Comparison of ENCODE assay signal across 7 mouse cellular contexts in the genomic region with DNA sequence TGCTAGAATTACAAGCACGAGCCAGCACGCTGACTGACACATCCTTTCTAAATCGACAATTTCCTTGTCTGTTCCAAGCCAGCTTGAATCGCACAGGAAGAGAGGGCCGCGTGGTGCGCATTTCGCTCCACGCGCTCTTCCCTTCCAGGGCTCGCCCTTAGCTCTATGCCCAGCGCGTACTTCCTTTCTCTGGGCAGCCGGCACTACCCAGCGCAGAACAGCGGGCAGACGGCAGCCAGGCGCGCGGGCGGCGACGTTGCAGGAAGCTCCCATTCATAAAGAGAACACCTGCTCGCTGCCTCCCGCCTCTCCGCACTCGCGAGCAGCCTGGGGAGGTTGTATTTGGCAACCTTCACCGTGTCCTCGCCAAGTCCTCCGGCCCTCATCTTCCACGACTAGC. TPM values are rescaled to one million over a fixed set of nuclear protein-coding genes. Genes with fewer than 3 reads are reported as not detected.
DNase-seq lines count a peak whose midpoint lies in the region; ATAC-seq and TF ChIP-seq lines count a peak whose summit lies in the region.

No protein-coding gene starts in this region.

- intact Hi-C loops in left cerebral cortex, postnatal 14 days (cut with DNase I): no loop called here

- no peak overlapping the region for H3K9ac ChIP-seq in lung, embryonic 16.5 days (ENCODE audit: low read length)
- peak overlapping the region; percentile 85 for H3K9ac ChIP-seq in forebrain, postnatal 0 days
- H3K9ac ChIP-seq in neural tube, embryonic 13.5 days: peak overlapping the region; percentile 93

- H3K4me3 ChIP-seq in lung, embryonic 16.5 days (ENCODE audit: low read length): peak overlapping the region; percentile 63
- peak overlapping the region; percentile 82 for H3K4me3 ChIP-seq in forebrain, postnatal 0 days (ENCODE audit: low read depth, low read length)
- peak overlapping the region; percentile 84 for H3K4me3 ChIP-seq in neural tube, embryonic 13.5 days

- H3K27me3 ChIP-seq in lung, embryonic 16.5 days (ENCODE audit: control insufficient read depth, insufficient read depth, low read depth, low read length): peaks cover 50% of the 10 kb centered on the region
- H3K27me3 ChIP-seq in forebrain, postnatal 0 days (ENCODE audit: insufficient read depth, low read length): no peaks in the 10 kb centered on the region
- peaks cover 29% of the 10 kb centered on the region for H3K27me3 ChIP-seq in neural tube, embryonic 13.5 days

- no peak for ATAC-seq in lung, embryonic 16.5 days (ENCODE audit: low read depth)
- peak; percentile 50 for ATAC-seq in forebrain, postnatal 0 days
- ATAC-seq in neural tube, embryonic 13.5 days (ENCODE audit: low read depth): peak; percentile 41

- no peaks in the 10 kb centered on the region for H3K9me3 ChIP-seq in lung, embryonic 16.5 days (ENCODE audit: control insufficient read depth, low read length)
- H3K9me3 ChIP-seq in forebrain, postnatal 0 days (ENCODE audit: low read length): no peaks in the 10 kb centered on the region
- no peaks in the 10 kb centered on the region for H3K9me3 ChIP-seq in neural tube, embryonic 13.5 days

- H3K36me3 ChIP-seq in lung, embryonic 16.5 days (ENCODE audit: control insufficient read depth, insufficient read depth, low read length): no peaks in the 10 kb centered on the region
- H3K36me3 ChIP-seq in forebrain, postnatal 0 days (ENCODE audit: insufficient read depth): no peaks in the 10 kb centered on the region
- no peaks in the 10 kb centered on the region for H3K36me3 ChIP-seq in neural tube, embryonic 13.5 days

- WGBS in lung, embryonic 16.5 days: under 1% methylated on average over 32 of the region's 32 CpGs
- WGBS in forebrain, postnatal 0 days: under 1% methylated on average over 32 of the region's 32 CpGs
- WGBS in neural tube, embryonic 13.5 days: under 1% methylated on average over 32 of the region's 32 CpGs

- H3K4me2 ChIP-seq in lung, embryonic 16.5 days (ENCODE audit: low read depth, low read length): peak overlapping the region; percentile 100
- H3K4me2 ChIP-seq in forebrain, postnatal 0 days (ENCODE audit: low read depth): peak overlapping the region; percentile 80
- H3K4me2 ChIP-seq in neural tube, embryonic 13.5 days: peak overlapping the region; percentile 89

- DNase-seq in lung, postnatal 4 days: no peak
- peak; percentile 59 for DNase-seq in cerebellum, adult 8-10 months
- DNase-seq in forebrain, postnatal 0 days: peak; percentile 83
- peak; percentile 56 to 65 for DNase-seq in left cerebral cortex, postnatal 14 days (ENCODE audit: low spot score in 2 of 2)
- no peak for DNase-seq in spleen, adult 12 weeks (ENCODE audit: low spot score)

- peaks cover 28% of the 10 kb centered on the region for H3K4me1 ChIP-seq in lung, embryonic 16.5 days (replicated peaks; ENCODE audit: control insufficient read depth, insufficient read depth, low read length)
- peaks cover 26% of the 10 kb centered on the region for H3K4me1 ChIP-seq in forebrain, postnatal 0 days (ENCODE audit: insufficient read depth)
- peaks cover 57% of the 10 kb centered on the region for H3K4me1 ChIP-seq in neural tube, embryonic 13.5 days (replicated peaks)

- no peak overlapping the region for H3K27ac ChIP-seq in lung, embryonic 16.5 days (ENCODE audit: low read length)
- peak overlapping the region; percentile 99 for H3K27ac ChIP-seq in forebrain, postnatal 0 days (ENCODE audit: low read depth, low read length)
- peak overlapping the region; percentile 98 for H3K27ac ChIP-seq in neural tube, embryonic 13.5 days (replicated peaks)

- TF ChIP-seq CTCF in forebrain, postnatal 0 days (IDR thresholded peaks at IDR 0.05; ENCODE audit: low read depth): peak; percentile 3; the same call in 1 of the 2 replicates

RNA-seq across cellular contexts. Expression of a gene that starts 0.7 kb away (rescaled TPM):
- 0.84 and 0.92 TPM in 2 replicates for polyA plus RNA-seq in lung, embryonic 16.5 days (2015; fragmentation: Nextera tagmentation; extraction: Ambion mirVana)
- total RNA-seq in forebrain, postnatal 0 days (2014; rRNA removed): 64.2 and 68.3 TPM in 2 replicates
- polyA plus RNA-seq in forebrain, postnatal 0 days (2015; fragmentation: Nextera tagmentation; extraction: Ambion mirVana): 21.9 and 25.7 TPM in 2 replicates
- 1 to 10 TPM; 5.1 to 5.8 TPM for total RNA-seq in left cerebral cortex, postnatal 14 days (2021)
- polyA plus RNA-seq in neural tube, embryonic 13.5 days (2015; fragmentation: Nextera tagmentation; extraction: Ambion mirVana): 21.1 TPM in 2 replicates

RNA-seq across cellular contexts. Expression of a gene that starts 40.6 kb away (rescaled TPM):
- polyA plus RNA-seq in lung, embryonic 16.5 days (2015; fragmentation: Nextera tagmentation; extraction: Ambion mirVana): 7.6 and 8.7 TPM in 2 replicates
- total RNA-seq in forebrain, postnatal 0 days (2014; rRNA removed): 0.23 and 0.29 TPM in 2 replicates
- 0.15 and 0.28 TPM in 2 replicates for polyA plus RNA-seq in forebrain, postnatal 0 days (2015; fragmentation: Nextera tagmentation; extraction: Ambion mirVana)
- total RNA-seq in left cerebral cortex, postnatal 14 days (2021): under 1 TPM; 0.34 to 0.62 TPM
- polyA plus RNA-seq in neural tube, embryonic 13.5 days (2015; fragmentation: Nextera tagmentation; extraction: Ambion mirVana): 12.1 and 15.9 TPM in 2 replicates

Comparison
In these comparisons a context has a peak if more than half of its experiments do, and no peak if none do; other contexts are left out.
1. DNase-seq: peak in cerebellum, adult 8-10 months (single experiment), forebrain, postnatal 0 days (single experiment) and left cerebral cortex, postnatal 14 days (2 of 2); none in lung, postnatal 4 days (0 of 2) and spleen, adult 12 weeks (single experiment).
2. RNA of a gene that starts 0.7 kb away (polyA plus RNA-seq): 21.9 to 25.7 TPM in forebrain, postnatal 0 days and 21.1 TPM in neural tube, embryonic 13.5 days; 0.84 to 0.92 TPM in lung, embryonic 16.5 days; every median in the first group is over 10 times any median in the second.
3. Peak in every context shown above with its lines, with median percentiles within 50 percentile points of each other: H3K4me2 ChIP-seq and H3K4me3 ChIP-seq.